Mouse (Mus musculus) layer of hippocampus, adult 9-11 months (tissue): ENCODE results near the gene Srrd.
"Not testable (repeated sequence)": the region's sequence is repeated elsewhere in the genome, so short reads cannot be mapped to it uniquely, and the experiment has no call there.

Experiments
- DNase-seq: peaks from one replicate; pipeline ENCODE4 v3.0.0; 2022

Gene Srrd

DNA sequence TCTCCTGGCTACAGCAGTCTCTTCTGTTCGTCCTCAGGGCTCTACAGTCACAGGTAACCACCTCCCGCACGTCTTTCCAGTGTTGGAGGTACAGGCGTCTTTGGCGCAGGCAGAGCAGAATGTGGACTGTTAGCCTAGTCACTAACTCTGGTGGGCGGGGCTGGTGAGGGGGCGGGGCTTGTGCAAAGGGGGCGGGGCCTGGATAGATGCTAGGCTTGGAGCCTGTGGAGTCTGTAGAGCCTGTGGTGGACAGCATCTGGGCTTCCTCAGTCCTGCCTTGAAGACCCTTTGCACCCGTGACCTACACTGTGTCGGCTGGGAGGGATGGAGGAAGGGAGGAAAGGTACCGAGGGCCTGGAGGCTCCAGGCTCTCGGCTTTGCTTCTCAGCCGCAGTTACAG, 13.1 kb upstream of the Srrd start, which contains the start of gene Gm6583:
Gene Gm6583, minus strand, starts transcription at position 124 of the 400 bp plus-strand sequence.
- DNase-seq, result no peak

DNA sequence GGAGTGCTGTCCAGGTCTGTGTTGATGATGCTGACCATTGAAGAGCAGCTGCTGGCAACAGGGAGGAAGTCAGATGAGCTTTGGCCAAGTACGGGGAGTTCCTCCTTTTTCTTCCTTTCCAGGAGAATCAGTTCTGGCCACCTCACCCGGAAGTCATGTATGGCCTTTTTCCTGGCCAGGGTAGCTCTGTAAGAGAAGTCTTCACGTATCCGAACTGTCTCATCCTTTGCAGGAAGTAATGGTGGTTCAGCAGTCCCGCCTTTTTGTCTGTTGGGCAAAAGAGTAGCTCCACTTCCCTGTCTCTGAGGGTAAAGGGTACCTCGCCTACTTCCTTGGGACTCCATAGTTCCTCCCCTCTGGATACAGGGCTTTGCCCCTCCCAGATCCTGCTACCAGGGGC, 12.7 kb upstream of the Srrd start:
- DNase-seq, result peak; percentile 56

DNA sequence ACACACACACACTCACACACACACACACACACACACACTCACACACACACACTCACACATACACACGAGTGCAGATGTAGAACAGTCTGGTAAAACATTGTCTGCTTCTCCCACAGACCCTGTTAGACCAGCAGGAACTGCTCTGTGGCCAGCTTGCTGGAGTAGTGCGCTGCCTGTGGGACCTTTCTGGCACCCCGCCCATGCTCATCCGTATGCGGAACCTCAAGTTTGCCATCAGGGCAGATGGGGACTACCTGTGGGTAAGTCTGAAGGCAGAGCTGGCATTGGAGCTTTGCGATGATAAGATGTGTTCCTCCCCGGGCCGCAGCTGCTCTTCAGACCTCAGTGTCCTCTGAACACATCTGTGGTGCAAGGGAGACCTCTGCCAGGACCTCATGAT, 6.3 kb upstream of the Srrd start:
- DNase-seq, result no peak

DNA sequence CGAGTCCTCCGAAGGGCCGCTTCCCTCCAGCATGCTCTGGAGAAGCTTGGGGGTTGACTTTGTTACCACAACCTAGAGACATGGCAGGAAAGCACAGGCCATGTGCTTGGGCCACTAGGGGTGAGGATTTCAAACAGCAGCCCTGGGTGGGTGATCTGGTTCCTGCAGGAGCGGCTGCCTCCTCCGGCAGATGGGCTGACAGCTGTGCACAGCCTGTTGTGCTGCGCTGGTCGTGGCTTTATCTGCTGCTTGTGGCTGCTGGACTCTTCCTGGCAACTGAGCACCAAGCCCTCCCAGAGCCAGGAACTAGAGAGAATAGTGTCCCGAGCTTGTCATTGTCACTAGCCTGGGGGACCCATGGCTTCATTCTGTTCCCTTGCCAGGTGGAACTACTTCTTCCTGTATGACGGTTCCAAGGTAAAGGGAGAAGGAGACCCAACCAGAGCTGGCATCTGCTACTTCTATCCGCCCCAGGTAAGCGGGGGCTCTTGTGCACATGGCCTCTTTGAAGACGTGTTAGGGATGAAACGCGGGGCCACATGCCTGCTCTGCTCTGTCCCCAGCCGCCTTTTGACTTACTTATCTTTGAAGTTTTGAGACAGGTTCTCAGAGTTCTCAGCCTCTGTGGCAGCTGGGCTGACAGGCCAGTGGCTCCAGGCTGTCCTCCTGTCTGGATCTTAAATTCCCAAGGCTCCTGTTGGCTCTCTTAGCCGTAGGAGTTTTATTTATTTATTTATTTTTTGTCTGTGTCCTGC, 3.5 kb upstream of the Srrd start:
- DNase-seq, result no peak

DNA sequence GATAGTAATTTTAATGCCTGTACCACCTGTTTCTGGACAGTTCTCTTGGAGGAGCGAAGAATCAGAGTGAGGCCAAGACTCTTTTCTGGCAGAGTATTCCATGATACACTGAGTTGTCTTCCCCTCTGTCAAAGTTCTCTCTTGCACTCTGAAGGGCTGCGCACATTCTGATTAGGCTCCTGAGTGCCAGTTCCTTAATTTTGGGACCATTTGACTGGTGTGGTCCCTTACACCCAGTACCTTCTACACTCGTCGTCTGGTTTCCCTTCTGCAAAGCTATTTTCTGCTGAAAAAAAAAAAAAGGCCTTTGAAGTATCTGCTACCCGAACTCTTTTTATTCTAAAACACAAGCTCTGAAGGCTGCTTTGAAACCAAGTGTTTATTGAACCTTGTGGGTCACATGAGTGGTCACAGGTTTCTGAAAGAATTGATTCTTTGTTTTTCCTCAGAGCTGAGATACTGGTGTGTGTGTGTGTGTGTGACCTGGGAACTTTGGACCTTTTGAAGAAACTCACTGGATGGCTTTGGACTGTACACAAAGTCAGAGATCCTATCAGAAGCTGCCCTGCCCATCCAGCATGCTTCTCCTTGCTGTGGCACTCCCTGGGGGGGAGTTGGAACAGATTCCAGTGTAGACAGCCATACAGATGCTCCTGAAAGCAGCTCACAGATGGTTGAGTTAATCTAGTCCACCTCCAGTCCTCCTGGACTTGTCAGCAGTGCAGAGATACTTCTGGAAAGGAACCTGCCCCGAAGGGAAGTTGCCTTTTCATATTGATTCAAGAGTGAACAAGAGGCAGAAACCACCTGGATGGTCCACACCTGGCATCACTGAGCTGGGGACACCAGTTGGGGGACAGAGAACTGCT, 1.5 kb upstream of the Srrd start:
- DNase-seq, result peak; percentile 84

DNA sequence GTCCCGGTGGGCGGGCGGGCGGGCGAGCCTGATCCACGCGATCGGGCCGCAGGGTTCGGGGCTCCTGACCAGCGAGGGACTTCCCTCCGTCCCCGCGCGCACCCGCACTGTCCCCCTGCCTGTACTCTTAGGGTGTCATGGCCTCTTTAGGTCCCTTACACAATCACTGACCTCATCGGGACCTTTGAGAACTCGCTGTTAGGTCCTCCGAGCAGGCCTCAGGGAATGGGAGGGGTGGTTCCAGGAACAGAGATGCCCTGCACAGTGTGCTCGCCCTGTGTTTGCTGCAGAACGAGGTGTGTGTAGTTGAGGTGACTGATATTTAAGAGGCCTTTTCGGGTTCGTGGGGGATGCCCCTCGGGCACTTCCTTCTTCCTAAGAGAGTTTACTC, 360 bp upstream of the Srrd start:
- DNase-seq, result peak; percentile 57

DNA sequence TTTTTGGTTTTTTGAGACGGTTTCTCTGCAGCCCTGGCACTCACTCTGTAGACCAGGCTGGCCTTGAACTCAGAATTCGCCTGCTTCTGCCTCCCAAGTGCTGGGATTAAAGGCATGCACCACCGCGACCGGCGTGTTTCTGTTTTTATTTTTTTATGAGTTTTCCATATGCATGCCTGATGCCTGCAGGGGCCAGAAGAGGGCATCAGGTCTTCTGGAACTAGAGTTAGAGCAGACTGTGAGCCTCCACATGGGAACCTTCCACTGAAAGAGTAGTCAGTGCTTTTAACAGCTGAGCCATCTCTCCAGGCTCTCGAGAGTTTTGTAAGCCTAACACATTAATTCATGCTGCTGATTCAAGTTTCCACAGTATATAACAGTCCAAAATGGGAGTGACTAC, 3.6 kb downstream of the Srrd start:
- DNase-seq, result no peak

DNA sequence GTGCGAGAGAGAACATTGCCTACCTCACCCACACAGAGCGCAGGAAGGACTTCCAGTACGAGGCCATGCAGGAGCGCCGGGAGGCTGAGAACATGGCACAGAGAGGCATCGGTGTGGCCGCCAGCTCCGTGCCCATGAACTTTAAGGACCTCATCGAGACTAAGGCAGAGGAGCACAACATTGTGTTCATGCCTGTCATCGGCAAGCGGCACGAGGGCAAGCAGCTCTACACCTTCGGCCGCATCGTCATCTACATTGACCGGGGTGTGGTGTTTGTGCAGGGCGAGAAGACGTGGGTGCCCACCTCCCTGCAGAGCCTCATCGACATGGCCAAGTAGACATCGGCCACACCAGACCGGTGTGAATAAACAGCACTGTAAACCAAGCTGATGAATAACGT, 5.8 kb downstream of the Srrd start:
- no peak for DNase-seq

DNA sequence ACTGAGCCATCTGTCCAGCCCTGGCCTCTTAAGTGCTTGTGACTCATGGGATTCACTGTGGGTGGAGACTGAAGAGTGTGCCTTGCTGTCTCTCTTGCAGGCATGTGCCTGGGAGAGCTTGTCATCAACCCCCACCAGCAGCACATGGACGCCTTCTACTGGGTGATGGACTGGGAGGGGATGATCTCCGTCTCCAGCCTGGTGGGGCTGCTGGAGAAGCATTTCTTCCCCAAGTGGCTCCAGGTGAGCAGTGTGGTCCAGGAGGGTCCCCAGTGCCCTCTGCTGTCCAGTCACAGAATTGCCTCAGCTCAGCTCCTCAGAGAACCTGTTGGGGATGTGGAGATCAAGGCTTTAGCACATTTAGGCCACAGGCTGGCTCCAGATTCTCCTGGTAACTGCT, 7.4 kb downstream of the Srrd start:
- no peak for DNase-seq

DNA sequence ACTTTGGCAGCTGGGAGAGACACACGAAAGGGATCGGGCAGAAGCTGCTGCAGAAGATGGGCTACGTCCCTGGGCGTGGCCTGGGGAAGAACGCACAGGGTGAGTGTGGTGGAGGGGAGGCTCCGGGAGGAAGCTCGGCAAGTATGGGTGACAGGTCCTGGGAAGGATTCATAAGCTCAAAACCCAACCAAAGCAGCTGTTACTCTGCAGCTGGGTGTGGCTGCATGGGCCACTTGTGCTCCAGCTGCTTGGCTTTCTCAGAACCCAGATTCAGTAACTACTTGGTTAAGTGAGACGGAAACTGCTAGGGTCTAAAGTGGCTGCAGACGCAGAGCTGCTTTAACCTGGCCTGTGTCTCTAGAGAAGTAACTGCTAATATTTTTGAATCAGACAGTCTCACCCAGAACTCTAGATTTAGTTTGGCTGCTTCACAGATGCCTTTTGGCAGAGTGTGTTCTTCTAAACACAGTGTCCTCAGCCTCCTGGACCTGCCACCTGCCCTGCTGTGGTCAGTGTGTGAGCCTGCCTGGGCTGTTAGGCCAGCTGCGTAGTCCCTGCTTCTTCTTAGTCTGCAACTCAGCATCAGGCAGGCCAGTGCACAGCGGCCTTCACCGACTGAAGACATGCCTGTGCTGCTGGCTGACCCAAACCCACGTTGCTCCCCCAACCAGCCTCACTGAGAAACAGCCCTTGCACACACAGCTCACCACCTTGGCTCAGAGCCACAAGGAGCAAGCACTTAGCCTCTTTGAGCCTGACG, 12.9 kb downstream of the Srrd start:
- no peak for DNase-seq

DNA sequence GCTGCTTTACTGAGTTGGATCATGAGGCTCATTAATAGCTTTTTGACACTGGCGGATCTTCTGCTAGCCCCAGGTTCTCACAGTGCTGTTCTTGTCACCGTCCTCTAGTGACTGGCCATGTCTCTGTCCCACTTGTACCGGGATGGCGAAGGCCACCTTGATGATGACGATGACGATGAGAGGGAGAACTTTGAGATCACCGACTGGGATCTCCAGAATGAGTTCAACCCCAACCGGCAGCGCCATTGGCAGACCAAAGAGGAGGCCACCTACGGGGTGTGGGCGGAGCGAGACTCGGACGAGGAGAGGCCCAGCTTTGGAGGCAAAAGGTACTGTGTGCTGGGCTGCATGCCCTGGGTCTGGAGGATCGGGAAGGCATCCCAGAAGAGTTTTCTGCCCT, 15.0 kb downstream of the Srrd start:
- DNase-seq, result no peak

DNA sequence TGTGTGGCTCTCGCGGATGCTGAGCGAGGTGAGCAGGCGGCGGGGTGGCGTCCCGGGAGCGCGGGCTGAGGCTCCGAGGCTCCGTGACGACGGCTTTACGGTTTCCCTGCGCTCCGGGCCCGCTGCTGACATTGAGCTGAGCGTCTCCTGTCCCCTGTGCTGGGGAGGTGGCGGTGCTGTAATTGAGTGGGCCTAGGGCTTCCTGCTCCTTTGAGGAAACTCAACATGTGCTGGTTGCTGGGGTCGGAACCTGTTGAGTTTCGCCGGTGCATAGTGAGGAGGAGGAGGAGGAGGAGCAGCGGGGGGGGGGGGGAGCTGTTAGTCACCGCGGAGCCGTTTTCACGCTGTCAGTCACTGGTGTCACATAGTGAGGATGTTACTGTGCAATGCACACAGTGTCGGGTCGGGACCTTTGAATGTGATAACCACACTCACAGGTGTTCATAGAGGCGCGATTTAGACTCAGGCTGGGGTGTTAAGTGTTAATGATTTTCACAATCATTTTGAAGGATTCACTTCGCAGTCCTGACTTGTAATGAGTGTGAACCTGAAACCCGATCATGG, 16.3 kb downstream of the Srrd start:
- no peak for DNase-seq

DNA sequence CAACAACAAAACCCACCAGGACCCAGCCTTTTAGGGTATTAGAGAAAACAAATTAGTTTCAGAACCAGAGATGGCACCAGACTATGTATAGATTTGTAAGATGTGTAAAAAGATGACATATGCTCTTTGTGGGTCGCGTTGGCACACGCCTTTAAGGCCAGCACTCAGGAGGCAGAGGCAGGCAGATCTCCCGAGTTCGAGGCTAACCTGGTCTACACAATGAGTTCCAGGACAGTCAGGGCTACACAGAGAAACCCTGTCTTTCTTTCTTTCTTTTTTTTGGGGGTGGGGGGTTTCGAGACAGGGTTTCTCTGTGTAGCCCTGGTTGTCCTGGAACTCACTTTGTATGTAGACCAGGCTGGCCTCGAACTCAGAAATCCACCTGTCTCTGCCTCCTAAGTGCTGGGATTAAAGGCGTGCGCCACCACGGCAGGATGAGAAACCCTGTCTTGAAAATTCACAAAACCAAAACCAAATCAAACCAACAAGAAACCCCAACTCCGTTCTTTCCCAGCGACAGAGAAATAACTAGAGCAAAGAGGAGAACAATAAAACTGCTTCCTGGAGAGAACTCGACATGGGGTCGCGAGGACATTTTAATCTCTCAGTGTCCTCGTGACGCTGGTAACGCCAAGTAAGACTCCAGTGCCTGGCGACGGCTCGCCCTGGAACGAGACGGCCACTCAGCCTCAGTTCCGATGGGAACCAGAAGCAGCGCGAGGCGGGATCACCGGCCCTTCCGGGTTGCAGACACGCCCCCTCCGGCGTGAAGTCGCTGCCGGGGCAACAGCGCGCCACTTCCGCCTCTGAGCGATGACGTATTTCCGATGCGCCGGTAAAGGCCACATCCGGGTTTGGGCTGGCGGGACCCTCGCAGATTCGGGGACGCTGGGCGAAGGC, 17.0 kb downstream of the Srrd start, which contains the start of gene Tfip11:
Gene Tfip11, plus strand, starts transcription at position 813 of the 900 bp plus-strand sequence.
- DNase-seq, result peak; percentile 95

DNA sequence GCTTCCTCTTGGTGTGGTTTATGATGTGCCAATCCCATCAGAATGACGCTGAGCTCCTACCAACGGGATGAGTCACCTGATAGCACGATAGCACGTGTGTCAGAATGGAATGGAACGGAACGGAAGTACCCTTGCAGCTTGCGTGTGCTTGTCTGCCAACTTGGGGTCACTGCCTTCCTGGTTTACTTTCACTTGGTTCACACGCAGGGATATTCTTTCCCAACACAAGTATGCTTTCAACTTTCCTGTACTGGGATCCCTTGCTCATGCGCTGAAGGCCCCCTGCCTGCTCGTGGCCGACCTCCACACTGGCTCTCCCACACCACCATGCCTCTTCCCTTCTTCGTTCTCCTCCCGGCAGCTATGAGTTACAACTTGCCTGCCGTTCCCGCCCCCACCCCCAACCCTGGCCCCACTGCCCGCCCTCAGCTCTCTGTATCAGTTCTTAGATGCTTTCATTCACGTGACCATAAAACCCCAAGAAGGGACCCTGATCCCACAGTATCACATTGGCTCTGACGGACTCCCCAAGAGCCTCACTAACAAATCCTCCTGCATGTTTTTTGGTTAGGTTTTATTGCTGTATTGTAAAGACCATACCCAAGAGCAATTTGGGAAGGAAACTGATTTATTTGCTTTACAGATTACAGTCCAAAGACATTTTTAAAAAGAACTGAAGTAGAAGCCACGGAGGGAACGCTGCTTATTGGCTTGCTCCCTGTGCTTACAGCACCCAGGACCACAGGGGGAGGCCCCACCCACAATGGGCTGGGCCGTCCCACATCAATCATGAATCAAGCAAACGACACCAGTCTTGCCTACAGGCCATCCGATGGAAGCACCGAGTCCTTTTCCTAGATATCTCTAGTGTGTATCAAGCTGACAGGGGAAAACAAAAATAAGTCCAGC, 17.9 kb downstream of the Srrd start:
- DNase-seq, result no peak

DNA sequence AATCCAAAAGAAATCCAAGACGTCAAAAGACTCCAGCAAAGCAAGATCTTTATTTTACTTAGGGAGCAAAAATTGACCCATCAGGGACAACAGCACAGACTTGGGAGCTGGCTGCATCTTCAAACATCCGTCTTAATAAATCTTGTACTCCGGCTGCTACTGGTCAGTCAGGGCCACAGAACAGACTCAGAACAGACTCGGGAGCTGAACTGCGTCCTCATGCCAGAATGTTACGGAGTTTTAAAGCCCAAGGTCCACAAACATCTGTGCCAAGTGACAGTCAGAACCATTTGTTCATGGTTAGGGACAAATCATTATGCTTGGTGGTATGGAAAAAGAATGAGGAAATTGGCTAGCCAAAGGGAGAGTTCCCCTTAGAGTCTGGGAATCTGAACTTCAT, 19.6 kb downstream of the Srrd start:
- DNase-seq, result no peak

DNA sequence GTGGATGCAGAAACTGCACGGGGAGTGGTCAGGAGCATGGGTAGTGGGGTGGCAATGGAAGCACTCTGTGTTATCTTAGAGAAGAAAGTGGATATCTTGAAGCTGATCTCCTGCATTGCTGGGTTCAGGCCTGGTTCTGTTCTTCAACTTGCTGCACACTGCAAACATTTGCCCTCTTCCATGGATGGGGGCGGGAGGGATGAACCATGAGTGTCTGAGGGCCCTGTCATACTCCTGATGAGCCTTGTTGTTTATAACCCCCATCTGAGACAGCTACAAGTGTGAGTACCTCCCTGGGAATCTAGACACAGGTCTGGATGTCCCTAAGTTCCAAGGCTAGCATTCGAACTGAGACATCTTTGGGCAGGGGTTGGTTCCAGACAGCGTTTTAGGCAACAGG, 21.5 kb downstream of the Srrd start:
- DNase-seq, result no peak

DNA sequence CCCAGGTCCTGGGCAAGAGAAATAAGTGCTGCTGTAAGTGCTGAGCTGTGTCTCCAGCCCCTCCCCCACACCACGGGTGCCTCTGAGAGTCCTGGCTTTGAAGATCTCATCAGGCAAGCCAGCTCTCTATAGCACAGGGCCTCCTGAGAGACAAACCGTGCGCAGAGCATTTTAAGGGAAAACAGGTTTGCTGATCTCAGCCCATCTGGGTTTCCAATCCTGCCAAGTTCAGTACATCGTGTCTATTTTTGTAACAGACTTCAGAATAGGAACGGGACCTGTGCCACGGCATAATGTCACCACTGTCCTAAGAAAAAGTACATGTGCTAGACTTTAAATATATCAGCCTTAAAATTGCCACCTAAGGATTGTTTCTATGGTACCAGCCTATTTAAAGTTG, 21.9 kb downstream of the Srrd start:
- peak; percentile 94 for DNase-seq

DNA sequence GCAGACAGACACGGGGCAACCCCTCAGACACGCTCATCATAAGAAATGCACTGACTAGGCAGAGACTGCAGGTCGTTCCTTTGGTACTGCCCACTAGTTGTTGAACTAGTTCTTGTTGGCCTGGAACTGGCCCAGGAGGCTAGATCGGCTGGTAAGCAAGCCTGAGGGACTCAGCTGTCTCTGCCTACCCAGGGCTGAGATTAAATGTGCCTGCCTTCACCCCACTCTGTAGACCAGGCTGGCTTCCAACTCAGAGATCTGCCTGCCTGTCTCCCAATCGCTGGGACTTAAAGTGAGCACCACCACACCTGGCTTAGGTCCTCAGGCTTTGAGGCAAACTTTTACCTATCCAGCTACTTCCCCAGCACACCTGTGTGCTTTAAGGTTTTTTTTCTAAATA, 22.5 kb downstream of the Srrd start:
- DNase-seq, result no peak

DNA sequence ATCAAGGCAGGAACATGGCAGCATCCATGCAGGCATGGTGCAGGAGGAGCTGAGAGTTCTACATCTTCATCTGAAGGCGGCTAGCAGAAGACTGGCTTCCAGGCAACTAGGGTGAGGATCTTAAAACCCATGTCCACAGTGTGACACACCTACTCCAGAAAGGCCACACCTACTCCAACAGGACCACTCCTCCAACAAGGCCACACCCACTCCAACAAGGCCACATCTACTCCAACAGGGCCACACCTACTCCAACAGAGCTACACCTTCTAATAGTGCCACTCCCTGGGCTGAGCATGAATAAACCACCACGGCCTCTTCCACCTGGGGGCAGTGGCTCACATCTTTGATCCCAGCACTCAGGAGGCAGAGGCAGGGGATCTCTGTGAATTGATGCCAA, 23.5 kb downstream of the Srrd start:
- DNase-seq, result not testable (repeated sequence)

DNA sequence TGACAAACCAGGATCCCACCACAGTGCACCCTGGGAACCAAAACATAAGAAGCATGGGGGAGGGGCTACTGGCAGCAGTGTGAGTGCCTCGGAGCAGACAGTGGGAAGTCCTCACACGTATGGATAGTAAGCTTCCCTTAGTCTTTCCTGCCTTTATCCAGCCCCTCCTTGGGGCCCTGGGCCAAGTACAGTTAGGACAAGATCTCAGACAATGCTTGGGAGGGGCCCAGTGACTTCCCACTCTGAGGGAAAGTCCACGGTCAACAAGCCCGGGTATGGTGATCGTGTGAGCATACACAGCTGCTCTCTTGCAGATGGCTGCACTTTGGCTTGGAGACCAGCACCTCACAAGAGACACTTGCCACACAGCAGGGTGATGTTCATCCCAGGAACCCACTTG, 25.5 kb downstream of the Srrd start:
- no peak for DNase-seq

DNA sequence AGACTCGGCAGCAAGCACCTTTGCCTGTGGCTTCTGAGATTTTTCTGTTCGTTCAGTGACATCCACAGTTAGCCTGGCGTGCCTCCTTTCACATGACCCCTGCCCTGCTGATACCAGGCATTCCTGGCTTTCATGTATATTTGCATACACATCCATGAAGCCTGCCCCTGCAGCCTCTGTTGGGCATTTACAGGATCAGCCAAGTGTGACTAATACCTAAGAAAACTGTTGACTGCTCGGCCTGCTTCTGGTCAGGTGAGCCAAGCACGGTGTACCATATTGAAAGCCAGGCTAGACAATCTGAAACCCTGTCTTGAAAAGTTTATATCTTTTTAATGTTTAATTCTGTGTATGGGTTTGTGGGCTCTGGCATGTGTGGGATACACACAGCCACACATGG, 26.4 kb downstream of the Srrd start:
- no peak for DNase-seq
